Mouse (Mus musculus) Muller cell, postnatal 12 days (primary cell): Measurements from ENCODE around the gene Dcst1.

Source experiments
- DNase-seq: peaks from one replicate; pipeline ENCODE4 v3.0.0-alpha.2; 2015; ENCODE audit errors: inconsistent ontology term

The Dcst1 gene

GRCm38 (mm10) chr3:89365486-89366414 lies 697 bp upstream of the Dcst1 start:
- DNase-seq = no peak

- DNase-seq = no peak
Measured at GRCm38 (mm10) chr3:89364631-89365030, 422 bp downstream of the Dcst1 start.

- DNase-seq = no peak
Measured at GRCm38 (mm10) chr3:89361675-89362074, 3.4 kb downstream of the Dcst1 start, which contains the start of gene Dcst2. Gene Dcst2, plus strand, starts transcription at chr3:89361975.

DNA sequence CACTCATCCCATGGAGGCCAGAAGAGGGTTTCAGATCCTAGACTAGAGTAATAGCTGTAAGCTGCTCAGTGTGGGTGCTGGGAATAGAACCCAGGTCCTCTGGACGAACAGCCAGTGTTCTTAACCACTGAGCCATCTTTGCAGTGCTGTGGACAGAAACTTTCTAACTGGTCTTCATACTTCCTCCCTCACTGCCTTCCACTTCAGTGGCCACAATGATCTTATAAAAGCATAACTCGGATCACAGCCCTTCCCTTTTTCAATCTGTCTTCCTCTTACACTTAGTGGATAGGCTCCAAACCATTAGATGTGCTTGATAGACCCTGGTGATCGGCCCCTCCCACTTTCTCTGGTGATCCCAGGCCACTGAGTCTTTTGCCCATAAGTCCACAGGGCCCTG lies 4.8 kb downstream of the Dcst1 start:
- no peak for DNase-seq

GRCm38 (mm10) chr3:89359630-89360029 lies 5.4 kb downstream of the Dcst1 start:
- peak; percentile 84 for DNase-seq

DNA sequence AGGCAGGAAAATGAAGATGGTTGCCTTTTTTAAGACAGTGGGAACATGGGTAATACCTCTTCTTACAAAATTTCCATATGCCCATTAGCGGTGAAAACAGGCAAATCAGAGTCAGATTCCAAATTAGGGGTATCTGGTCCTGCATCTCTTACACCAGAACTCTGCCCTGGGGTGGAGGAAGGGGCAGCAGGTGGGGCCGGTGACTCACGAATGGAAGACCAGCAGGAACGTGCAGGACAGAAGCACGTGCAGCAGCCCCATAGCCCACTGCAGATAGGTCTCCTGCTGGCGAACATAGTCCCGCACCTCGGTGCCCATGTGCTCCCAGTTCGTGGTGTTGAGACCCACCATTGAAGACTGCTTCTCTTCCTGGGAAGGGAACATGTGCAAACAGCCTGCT lies 9.0 kb downstream of the Dcst1 start:
- DNase-seq = no peak

DNA sequence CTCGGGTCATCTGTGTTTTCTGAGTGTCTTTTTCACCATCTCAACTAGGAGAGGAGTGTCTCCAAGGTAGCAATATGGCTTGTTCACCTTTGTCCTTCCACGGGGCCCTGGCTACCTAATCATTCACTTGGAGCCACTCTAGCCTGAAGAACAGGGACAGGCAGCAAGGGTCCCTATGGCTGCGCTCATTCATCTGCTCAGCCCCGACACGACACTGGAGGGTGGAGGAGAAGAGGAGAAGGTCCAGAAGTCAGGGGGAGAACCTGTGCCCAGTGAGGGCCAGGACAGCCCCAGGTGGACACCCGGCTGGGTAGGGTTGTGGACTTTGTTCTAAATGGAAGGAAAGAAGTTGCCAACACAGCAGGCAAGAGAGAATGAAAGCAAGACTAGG lies 9.5 kb downstream of the Dcst1 start:
- no peak for DNase-seq

DNA sequence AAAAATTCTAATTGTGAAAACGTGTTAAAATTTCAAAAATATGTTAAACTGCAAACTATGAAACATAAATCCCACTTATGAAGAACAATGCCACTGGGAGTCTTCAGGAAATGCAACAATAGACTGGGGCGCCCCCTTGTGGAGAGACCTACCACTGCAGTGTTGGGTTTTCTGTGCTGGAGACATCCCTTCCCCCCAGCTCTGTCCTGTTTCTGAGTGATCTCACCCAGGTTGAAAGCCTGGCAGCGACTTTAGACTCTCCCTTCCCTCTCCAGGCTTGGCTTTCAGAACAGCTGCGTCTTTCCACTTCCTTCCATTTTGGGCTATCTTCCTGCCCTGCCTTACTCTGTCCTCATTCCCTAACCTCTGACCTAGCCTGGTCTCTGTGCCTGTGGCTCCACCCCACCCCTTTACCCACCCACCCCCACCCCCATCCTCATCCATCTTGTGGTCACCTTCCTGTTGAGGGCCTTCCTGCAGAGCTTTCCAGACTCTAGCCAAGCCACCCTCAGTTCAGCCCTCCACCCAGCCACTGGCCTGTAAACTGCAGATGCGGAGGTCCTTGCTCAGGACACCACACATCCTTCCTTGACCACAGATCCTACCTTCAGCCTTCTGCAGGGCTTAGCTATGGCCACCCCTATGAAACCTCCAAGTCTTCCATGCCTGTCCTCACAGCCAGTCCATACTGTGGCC lies 10.1 kb downstream of the Dcst1 start:
- DNase-seq = peak; percentile 80

- DNase-seq = no peak
Measured at GRCm38 (mm10) chr3:89351271-89351670, 13.8 kb downstream of the Dcst1 start.

DNA sequence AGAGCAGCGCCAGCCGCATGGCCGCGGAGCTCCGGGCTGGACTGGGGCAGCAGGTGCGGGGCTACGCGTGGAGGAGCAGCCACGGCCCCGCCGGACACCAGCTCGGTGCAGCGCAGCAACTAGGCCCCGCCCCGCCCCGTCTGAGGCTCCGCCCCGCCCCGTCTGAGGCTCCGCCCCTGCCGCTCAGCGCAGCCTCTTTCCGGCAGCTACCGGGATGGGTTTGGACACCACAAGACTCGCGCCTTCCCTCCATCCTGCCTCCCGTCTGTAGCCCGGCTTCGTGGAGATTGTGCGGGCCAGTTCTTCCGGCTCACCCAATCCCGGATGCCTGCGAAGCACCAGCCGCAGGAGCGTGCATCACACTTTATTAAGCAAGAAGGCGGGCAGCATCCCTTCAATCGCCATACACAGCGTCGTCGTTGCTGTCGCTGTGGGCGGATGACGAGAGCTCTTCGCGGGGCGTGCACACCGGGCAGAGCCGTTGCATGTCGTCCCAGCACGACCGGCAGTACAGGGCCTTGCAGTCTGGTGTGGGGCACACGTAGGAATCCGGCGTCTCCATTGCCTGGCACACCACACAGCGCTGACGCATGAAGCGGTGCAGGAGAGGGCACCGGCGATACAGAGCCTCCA lies 15.1 kb downstream of the Dcst1 start, which contains the start of gene Adam15:
TSS of gene Adam15 (minus strand) at position 128 of the 633 bp plus-strand sequence.
- DNase-seq = peak; percentile 95

GRCm38 (mm10) chr3:89348911-89349868 lies 15.9 kb downstream of the Dcst1 start:
- DNase-seq = peak; percentile 62

DNA sequence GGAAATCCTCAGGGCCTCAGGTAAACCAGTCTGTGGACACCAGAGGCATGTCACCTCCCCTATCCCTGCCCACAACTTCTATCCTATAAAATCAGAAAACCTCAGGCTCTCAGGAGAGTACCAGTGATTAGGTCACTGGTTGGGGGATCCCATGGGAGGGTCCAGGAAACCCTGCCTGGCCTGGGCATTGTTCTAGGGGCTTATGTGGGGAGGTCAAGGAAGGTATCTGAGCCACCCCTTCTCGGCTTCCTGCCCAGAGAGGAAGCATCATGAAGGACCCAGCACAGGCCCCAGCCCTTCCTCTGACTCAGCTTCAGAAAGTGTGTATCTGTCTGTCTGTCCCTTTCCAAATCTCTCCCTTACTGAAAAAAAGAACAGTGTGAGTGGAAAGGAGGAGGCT lies 17.1 kb downstream of the Dcst1 start:
- DNase-seq = no peak

- no peak for DNase-seq
Measured at GRCm38 (mm10) chr3:89346815-89347540, 18.1 kb downstream of the Dcst1 start.

GRCm38 (mm10) chr3:89343279-89343678 lies 21.8 kb downstream of the Dcst1 start:
- no peak for DNase-seq

- no peak for DNase-seq
Measured at GRCm38 (mm10) chr3:89341794-89342193, 23.3 kb downstream of the Dcst1 start.

DNA sequence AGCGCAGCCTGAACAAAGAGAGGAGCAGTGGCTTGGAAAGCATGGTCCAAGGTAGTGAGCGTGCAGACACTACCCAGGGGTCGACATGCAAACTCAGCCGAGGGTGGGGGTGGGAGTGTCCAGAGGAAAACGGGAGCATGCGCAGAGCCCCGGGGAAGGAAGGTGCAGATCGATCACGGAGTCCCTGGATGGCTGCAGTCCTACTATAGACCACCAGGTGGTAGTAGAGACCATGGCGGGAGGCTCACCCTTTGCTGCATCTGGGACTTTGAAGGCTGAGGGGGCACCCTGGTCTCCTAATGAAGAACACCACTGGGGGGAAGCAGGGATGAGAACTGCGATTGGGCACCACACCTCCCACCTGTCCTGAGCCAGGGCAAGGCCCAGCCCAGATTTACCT lies 24.6 kb downstream of the Dcst1 start:
- peak; percentile 72 for DNase-seq

- peak; percentile 73 for DNase-seq
Measured at GRCm38 (mm10) chr3:89339416-89339815, 25.6 kb downstream of the Dcst1 start.

DNA sequence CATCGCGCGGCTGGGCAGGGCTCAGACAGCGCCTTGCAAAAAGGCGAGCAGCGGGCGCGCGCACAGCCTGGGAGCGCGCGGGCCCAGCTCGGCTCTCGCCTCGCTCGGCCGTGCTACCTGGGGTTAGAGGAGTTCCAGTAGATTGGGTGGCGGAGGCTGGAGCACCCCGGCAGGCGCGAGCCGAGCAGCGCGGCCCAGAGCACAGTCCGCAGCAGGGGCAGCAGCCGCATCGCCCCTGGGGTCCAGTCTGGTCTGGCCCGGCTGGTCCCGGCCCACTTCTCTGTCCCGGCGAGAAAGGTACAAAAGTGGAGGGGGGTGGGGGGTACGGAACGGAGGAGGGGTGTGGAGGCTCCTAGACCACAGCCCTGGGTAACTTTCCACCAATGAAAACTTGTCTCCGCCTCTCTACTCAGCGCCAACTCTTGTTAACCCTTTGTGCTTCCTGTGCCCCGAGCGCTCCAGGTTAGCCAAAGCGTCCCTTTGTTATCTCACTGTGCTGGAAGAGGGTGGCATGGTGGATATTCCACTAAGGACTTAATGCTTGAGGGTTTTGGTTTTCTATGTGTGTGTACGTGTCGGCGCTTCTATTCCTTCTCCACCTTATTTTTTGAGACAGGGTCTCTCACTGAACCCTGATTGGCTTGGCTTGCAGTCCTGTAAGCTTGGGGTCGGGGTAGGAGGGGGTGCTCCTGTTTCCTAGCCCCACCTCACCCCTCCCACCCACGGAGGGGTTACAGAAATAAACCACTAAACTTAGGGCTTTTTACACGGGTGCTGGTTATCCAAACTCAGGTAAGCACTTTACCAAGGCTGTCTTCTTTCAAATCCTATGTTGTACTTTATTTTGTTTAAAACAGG lies 27.1 kb downstream of the Dcst1 start, which contains the start of gene Efna4:
TSS of gene Efna4 (minus strand) at position 308 of the 858 bp plus-strand sequence.
- peak; percentile 86 for DNase-seq

- peak; percentile 24 for DNase-seq
Measured at GRCm38 (mm10) chr3:89337062-89337720, 27.9 kb downstream of the Dcst1 start.
